Comparison of ENCODE assay signal across 8 mouse cellular contexts in genomic region chr2:180952731-180953171, GRCm38 (mm10). TPM values are rescaled to one million over a fixed set of nuclear protein-coding genes. Genes with fewer than 3 reads are reported as not detected.
DNase-seq lines count a peak whose midpoint lies in the region; ATAC-seq and TF ChIP-seq lines count a peak whose summit lies in the region.

No protein-coding gene starts in this region.

- ATAC-seq in hindbrain, embryonic 13.5 days (ENCODE audit: low FRiP score) = peak; percentile 26
- ATAC-seq in midbrain, embryonic 16.5 days = peak; percentile 44; the same call in 1 of the 2 replicates

- peak overlapping the region; percentile 89 for H3K9ac ChIP-seq in hindbrain, embryonic 13.5 days
- peak overlapping the region; percentile 79 for H3K9ac ChIP-seq in midbrain, embryonic 16.5 days (ENCODE audit: low read depth, low read length)

- H3K4me2 ChIP-seq in hindbrain, embryonic 13.5 days = peak overlapping the region; percentile 77
- H3K4me2 ChIP-seq in midbrain, embryonic 16.5 days (ENCODE audit: low read length) = peak overlapping the region; percentile 76

- no peaks in the 10 kb centered on the region for H3K36me3 ChIP-seq in hindbrain, embryonic 13.5 days
- H3K36me3 ChIP-seq in midbrain, embryonic 16.5 days (ENCODE audit: control insufficient read depth, insufficient read depth, low read length) = no peaks in the 10 kb centered on the region

- peaks cover 59% of the 10 kb centered on the region for H3K4me1 ChIP-seq in hindbrain, embryonic 13.5 days (replicated peaks)
- peaks cover 25% of the 10 kb centered on the region for H3K4me1 ChIP-seq in midbrain, embryonic 16.5 days (ENCODE audit: control insufficient read depth, insufficient read depth, low read length)

- DNase-seq in layer of hippocampus, adult 2 months (ENCODE audit: low spot score in 2 of 2) = peak; percentile 41 to 46
- no peak for DNase-seq in layer of hippocampus, adult 9-10 months (ENCODE audit: low spot score)
- DNase-seq in embryo, embryonic 11.5 days (ENCODE audit: low read depth, low spot score) = peak; percentile 19
- DNase-seq in urinary bladder, postnatal 14 days (ENCODE audit: low spot score) = no peak
- DNase-seq in spleen, postnatal 10 days (ENCODE audit: low spot score in 2 of 2) = no peak
- no peak for DNase-seq in thymus, postnatal 0 days (ENCODE audit: low spot score)

- TF ChIP-seq CTCF in layer of hippocampus, adult 2 months (conservative IDR thresholded peaks at IDR 0.05) = no peak

- 1% methylated on average over 9 of the region's 9 CpGs for WGBS in hindbrain, embryonic 13.5 days
- WGBS in midbrain, embryonic 16.5 days = 3% methylated on average over 9 of the region's 9 CpGs

- peak overlapping the region; percentile 80; the same call in 1 of the 2 replicates for H3K4me3 ChIP-seq in layer of hippocampus, adult 2 months
- peak overlapping the region; percentile 69 for H3K4me3 ChIP-seq in hindbrain, embryonic 13.5 days
- peak overlapping the region; percentile 73 for H3K4me3 ChIP-seq in midbrain, embryonic 16.5 days (ENCODE audit: low read depth, low read length)

- no peaks in the 10 kb centered on the region for H3K9me3 ChIP-seq in hindbrain, embryonic 13.5 days
- H3K9me3 ChIP-seq in midbrain, embryonic 16.5 days (replicated peaks; ENCODE audit: control insufficient read depth, low read length, poor library complexity, severe bottlenecking) = no peaks in the 10 kb centered on the region

- H3K27me3 ChIP-seq in hindbrain, embryonic 13.5 days = no peaks in the 10 kb centered on the region
- H3K27me3 ChIP-seq in midbrain, embryonic 16.5 days (ENCODE audit: control insufficient read depth, insufficient read depth, low read depth, low read length) = no peaks in the 10 kb centered on the region

- peak overlapping the region; percentile 97 for H3K27ac ChIP-seq in layer of hippocampus, adult 2 months
- peak overlapping the region; percentile 97 for H3K27ac ChIP-seq in hindbrain, embryonic 13.5 days
- H3K27ac ChIP-seq in midbrain, embryonic 16.5 days (ENCODE audit: low read length) = peak overlapping the region; percentile 88

RNA-seq across cellular contexts. Expression of gene Nkain4, which starts 1.7 kb away (rescaled TPM):
- total RNA-seq in layer of hippocampus, adult 2 months (2021) = 10 to 100 TPM; 54.3 to 55.1 TPM
- polyA plus RNA-seq in hindbrain, embryonic 13.5 days (2015; fragmentation: Nextera tagmentation; extraction: Ambion mirVana) = 90.9 and 106 TPM in 2 replicates
- polyA plus RNA-seq in midbrain, embryonic 16.5 days (2015; fragmentation: Nextera tagmentation; extraction: Ambion mirVana) = 66.7 and 82.7 TPM in 2 replicates
- polyA plus RNA-seq in thymus, postnatal 0 days (2015; fragmentation: Nextera tagmentation; extraction: Ambion mirVana) = 28.0 and 30.0 TPM in 2 replicates

RNA-seq across cellular contexts. Expression of gene Arfgap1, which starts 14.3 kb away (rescaled TPM):
- total RNA-seq in layer of hippocampus, adult 2 months (2021) = 100 to 1,000 TPM; 139 to 144 TPM
- polyA plus RNA-seq in hindbrain, embryonic 13.5 days (2015; fragmentation: Nextera tagmentation; extraction: Ambion mirVana) = 101 and 107 TPM in 2 replicates
- 125 and 130 TPM in 2 replicates for polyA plus RNA-seq in midbrain, embryonic 16.5 days (2015; fragmentation: Nextera tagmentation; extraction: Ambion mirVana)
- 52.0 and 66.6 TPM in 2 replicates for polyA plus RNA-seq in thymus, postnatal 0 days (2015; fragmentation: Nextera tagmentation; extraction: Ambion mirVana)

RNA-seq across cellular contexts. Expression of gene Birc7, which starts 23.9 kb away (rescaled TPM):
- total RNA-seq in layer of hippocampus, adult 2 months (2021) = not detected
- polyA plus RNA-seq in hindbrain, embryonic 13.5 days (2015; fragmentation: Nextera tagmentation; extraction: Ambion mirVana) = 0.17 and 0.35 TPM in 2 replicates
- not detected in 2 replicates for polyA plus RNA-seq in midbrain, embryonic 16.5 days (2015; fragmentation: Nextera tagmentation; extraction: Ambion mirVana)
- 0.30 and 0.40 TPM in 2 replicates for polyA plus RNA-seq in thymus, postnatal 0 days (2015; fragmentation: Nextera tagmentation; extraction: Ambion mirVana)

RNA-seq across cellular contexts. Expression of gene Ythdf1, which starts 32.0 kb away (rescaled TPM):
- 10 to 100 TPM; 54.1 to 54.2 TPM for total RNA-seq in layer of hippocampus, adult 2 months (2021)
- polyA plus RNA-seq in hindbrain, embryonic 13.5 days (2015; fragmentation: Nextera tagmentation; extraction: Ambion mirVana) = 42.2 and 47.6 TPM in 2 replicates
- polyA plus RNA-seq in midbrain, embryonic 16.5 days (2015; fragmentation: Nextera tagmentation; extraction: Ambion mirVana) = 38.8 and 45.2 TPM in 2 replicates
- polyA plus RNA-seq in thymus, postnatal 0 days (2015; fragmentation: Nextera tagmentation; extraction: Ambion mirVana) = 52.6 and 53.9 TPM in 2 replicates

RNA-seq across cellular contexts. Expression of gene Col20a1, which starts 33.6 kb away (rescaled TPM):
- 1 to 10 TPM; 2.7 to 5.4 TPM for total RNA-seq in layer of hippocampus, adult 2 months (2021)
- polyA plus RNA-seq in hindbrain, embryonic 13.5 days (2015; fragmentation: Nextera tagmentation; extraction: Ambion mirVana) = 0.61 and 0.78 TPM in 2 replicates
- 0.11 and 0.19 TPM in 2 replicates for polyA plus RNA-seq in midbrain, embryonic 16.5 days (2015; fragmentation: Nextera tagmentation; extraction: Ambion mirVana)
- polyA plus RNA-seq in thymus, postnatal 0 days (2015; fragmentation: Nextera tagmentation; extraction: Ambion mirVana) = 0.14 and 0.57 TPM in 2 replicates

Comparison
In these comparisons a context has a peak if more than half of its experiments do, and no peak if none do; other contexts are left out.
1. DNase-seq: peak in layer of hippocampus, adult 2 months (2 of 2) and embryo, embryonic 11.5 days (single experiment); none in layer of hippocampus, adult 9-10 months (single experiment), urinary bladder, postnatal 14 days (single experiment), spleen, postnatal 10 days (0 of 2) and thymus, postnatal 0 days (single experiment).
2. Peak in every context shown above with its lines, with median percentiles within 50 percentile points of each other: H3K27ac ChIP-seq and H3K4me3 ChIP-seq.